Mouse (Mus musculus) cortical plate, adult 2 months (tissue): ENCODE results near the gene Fam222b.

Experiments used
- CTCF ChIP-seq: fragments of 200-500 bp; IDR thresholded peaks from 2 replicates; pipeline ENCODE4 v1.5.1; 2011; ENCODE audit warnings: mild to moderate bottlenecking, control low read depth, low read length; ENCODE audit not compliant: insufficient read depth; ENCODE audit errors: extremely low read depth
- POLR2A ChIP-seq: fragments of 200-500 bp; IDR thresholded peaks from 2 replicates; pipeline ENCODE4 v1.6.1; 2011; ENCODE audit warnings: mild to moderate bottlenecking, low read length, control low read depth; ENCODE audit not compliant: insufficient read depth; ENCODE audit errors: extremely low read depth

- TF ChIP-seq POLR2A (no peak), CTCF (no peak)
Measured at GRCm38 (mm10) chr11:78118467-78118866, 24.0 kb downstream of the Fam222b start.
